Mouse (Mus musculus) erythroblast, embryonic 14.5 days (primary cell): Measurements from ENCODE around the gene Sv2b.

Experiments
- GATA1 ChIP-seq: IDR thresholded peaks from 2 replicates; pipeline ENCODE4 v1.6.1; 2012; ENCODE audit warnings: low read length, inconsistent platforms, mixed read lengths
- TAL1 ChIP-seq: IDR thresholded peaks from 3 replicates; pipeline ENCODE4 v1.6.1; 2012; ENCODE audit warnings: low read length, inconsistent platforms, mixed read lengths

DNA sequence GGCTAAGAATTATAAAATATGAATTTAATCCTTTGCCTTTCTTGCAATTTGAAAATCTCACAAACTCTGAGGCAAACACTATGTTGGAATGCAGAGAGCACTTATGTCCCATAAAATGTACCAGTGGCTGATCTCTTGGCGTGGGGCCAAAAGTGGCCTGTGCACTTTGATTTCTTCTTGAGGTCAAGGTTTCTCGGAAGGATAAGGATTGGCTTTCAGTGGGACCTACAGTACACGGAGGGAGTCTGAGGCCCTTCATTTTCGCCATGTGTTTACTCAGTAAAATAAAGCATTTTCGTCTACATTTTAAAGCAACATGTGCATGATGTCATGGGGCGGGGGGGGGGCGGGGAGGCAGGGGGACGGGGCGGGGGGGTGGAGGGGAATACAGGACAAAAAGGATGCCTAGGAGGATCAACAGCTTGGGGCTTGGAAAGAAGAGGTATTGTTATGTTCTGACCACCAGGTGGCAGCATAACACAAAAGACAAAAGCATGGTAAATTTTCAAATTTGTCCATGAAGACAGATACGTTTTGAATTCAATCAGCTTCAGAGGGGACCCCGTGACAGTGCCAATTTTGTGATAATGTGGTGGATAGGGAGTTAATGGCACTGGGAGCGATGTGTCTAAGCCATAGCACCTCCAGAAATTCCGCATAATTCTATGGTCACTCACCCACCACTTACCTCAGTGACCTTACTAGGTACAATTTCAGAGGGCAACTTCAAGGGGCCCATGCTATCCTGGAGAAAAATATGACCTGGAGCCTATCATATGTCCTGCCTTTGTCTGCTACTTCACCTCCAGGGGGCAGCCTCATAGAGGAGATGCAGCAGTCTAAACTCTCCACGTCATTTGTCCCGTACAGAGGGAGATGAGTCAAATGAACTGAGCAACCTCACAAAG lies 174.1 kb downstream of the Sv2b start:
- TF ChIP-seq GATA1 (no peak), TAL1 (no peak)
